Mouse (Mus musculus): ENCODE measurements around the gene Mfsd4b3. TPM values are rescaled to one million over a fixed set of nuclear protein-coding genes. Genes with fewer than 3 reads are reported as not detected.

Gene Mfsd4b3
- total and polyA plus RNA-seq, 2 experiments from 2014 or later: 1.1 to 1.5 TPM

- no peak overlapping the region for H3K27ac ChIP-seq (ENCODE audit: low read depth)
- no peaks in the 10 kb centered on the region for H3K36me3 ChIP-seq (replicated peaks; ENCODE audit: control insufficient read depth, insufficient read depth, low read length)
- no peaks in the 10 kb centered on the region for H3K9me3 ChIP-seq (replicated peaks; ENCODE audit: control insufficient read depth, low read length)
- no peak for ATAC-seq (ENCODE audit: insufficient read depth, low read depth)
- no peaks in the 10 kb centered on the region for H3K27me3 ChIP-seq (ENCODE audit: control insufficient read depth, insufficient read depth, low read length)
- no peak overlapping the region for H3K4me2 ChIP-seq (ENCODE audit: low read depth, low read length)
- TF ChIP-seq EP300 (IDR thresholded peaks at IDR 0.05; ENCODE audit: low read depth) (no peak), CTCF (IDR thresholded peaks at IDR 0.05; ENCODE audit: low read depth) (no peak)
- no peak overlapping the region for H3K9ac ChIP-seq (replicated peaks; ENCODE audit: low read depth, low read length)
- 86% methylated on average over 2 of the region's 2 CpGs for WGBS
- H3K4me1 ChIP-seq (ENCODE audit: control insufficient read depth, insufficient read depth): no peaks in the 10 kb centered on the region
- no peak overlapping the region for H3K4me3 ChIP-seq (ENCODE audit: low read depth, low read length)
- DNase-seq (ENCODE audit: low spot score): no peak
Measured at GRCm38 (mm10) chr10:40000746-40001145, 40.8 kb upstream of the Mfsd4b3 start.

- no peak overlapping the region for H3K4me2 ChIP-seq (ENCODE audit: low read depth, low read length)
- no peak for DNase-seq (ENCODE audit: low spot score)
- TF ChIP-seq EP300 (IDR thresholded peaks at IDR 0.05; ENCODE audit: low read depth): no peak
- TF ChIP-seq CTCF (IDR thresholded peaks at IDR 0.05; ENCODE audit: low read depth): no peak
- no peaks in the 10 kb centered on the region for H3K36me3 ChIP-seq (replicated peaks; ENCODE audit: control insufficient read depth, insufficient read depth, low read length)
- no peak overlapping the region for H3K9ac ChIP-seq (replicated peaks; ENCODE audit: low read depth, low read length)
- no peak overlapping the region for H3K4me3 ChIP-seq (ENCODE audit: low read depth, low read length)
- H3K9me3 ChIP-seq (replicated peaks; ENCODE audit: control insufficient read depth, low read length): no peaks in the 10 kb centered on the region
- WGBS: 25% methylated on average over 4 of the region's 4 CpGs
- no peak for ATAC-seq (ENCODE audit: insufficient read depth, low read depth)
- H3K4me1 ChIP-seq (ENCODE audit: control insufficient read depth, insufficient read depth): no peaks in the 10 kb centered on the region
- H3K27me3 ChIP-seq (ENCODE audit: control insufficient read depth, insufficient read depth, low read length): no peaks in the 10 kb centered on the region
- H3K27ac ChIP-seq (ENCODE audit: low read depth): no peak overlapping the region
Measured at GRCm38 (mm10) chr10:39991155-39991554, 31.2 kb upstream of the Mfsd4b3 start.

- DNase-seq (ENCODE audit: low spot score) (no peak), ATAC-seq (ENCODE audit: insufficient read depth, low read depth) (no peak)
- TF ChIP-seq EP300 (IDR thresholded peaks at IDR 0.05; ENCODE audit: low read depth): no peak
- TF ChIP-seq CTCF (IDR thresholded peaks at IDR 0.05; ENCODE audit: low read depth): no peak
- Histone ChIP-seq H3K4me1 (ENCODE audit: control insufficient read depth, insufficient read depth) (no peaks in the 10 kb centered on the region), H3K9me3 (replicated peaks; ENCODE audit: control insufficient read depth, low read length) (no peaks in the 10 kb centered on the region), H3K36me3 (replicated peaks; ENCODE audit: control insufficient read depth, insufficient read depth, low read length) (no peaks in the 10 kb centered on the region), H3K27ac (ENCODE audit: low read depth) (no peak within 1 kb of the TSS), H3K27me3 (ENCODE audit: control insufficient read depth, insufficient read depth, low read length) (no peaks in the 10 kb centered on the region), H3K4me3 (ENCODE audit: low read depth, low read length) (no peak within 1 kb of the TSS), H3K9ac (replicated peaks; ENCODE audit: low read depth, low read length) (no peak within 1 kb of the TSS), H3K4me2 (ENCODE audit: low read depth, low read length) (no peak within 1 kb of the TSS)
- 81% methylated on average over 12 of the region's 12 CpGs for WGBS
Measured at GRCm38 (mm10) chr10:39986466-39986865, 26.5 kb upstream of the Mfsd4b3 start, which contains the start of gene Mfsd4b5. TSS of gene Mfsd4b5 (minus strand) at chr10:39986646.

GRCm38 (mm10) chr10:39982604-39983003 lies 22.7 kb upstream of the Mfsd4b3 start:
- Histone ChIP-seq H3K36me3 (replicated peaks; ENCODE audit: control insufficient read depth, insufficient read depth, low read length) (no peaks in the 10 kb centered on the region), H3K9me3 (replicated peaks; ENCODE audit: control insufficient read depth, low read length) (peaks cover 6% of the 10 kb centered on the region; the same call in 1 of the 2 replicates), H3K4me2 (ENCODE audit: low read depth, low read length) (no peak overlapping the region), H3K27me3 (ENCODE audit: control insufficient read depth, insufficient read depth, low read length) (no peaks in the 10 kb centered on the region), H3K4me1 (ENCODE audit: control insufficient read depth, insufficient read depth) (no peaks in the 10 kb centered on the region), H3K27ac (ENCODE audit: low read depth) (no peak overlapping the region), H3K9ac (replicated peaks; ENCODE audit: low read depth, low read length) (no peak overlapping the region), H3K4me3 (ENCODE audit: low read depth, low read length) (no peak overlapping the region)
- TF ChIP-seq CTCF (IDR thresholded peaks at IDR 0.05; ENCODE audit: low read depth) (no peak), EP300 (IDR thresholded peaks at IDR 0.05; ENCODE audit: low read depth) (no peak)
- DNase-seq (ENCODE audit: low spot score) (no peak), ATAC-seq (ENCODE audit: insufficient read depth, low read depth) (no peak)
- WGBS: 74% methylated on average over 5 of the region's 5 CpGs

- Histone ChIP-seq H3K27me3 (ENCODE audit: control insufficient read depth, insufficient read depth, low read length) (no peaks in the 10 kb centered on the region), H3K9me3 (replicated peaks; ENCODE audit: control insufficient read depth, low read length) (peaks cover 7% of the 10 kb centered on the region; the same call in 1 of the 2 replicates), H3K4me1 (ENCODE audit: control insufficient read depth, insufficient read depth) (no peaks in the 10 kb centered on the region), H3K36me3 (replicated peaks; ENCODE audit: control insufficient read depth, insufficient read depth, low read length) (no peaks in the 10 kb centered on the region), H3K4me3 (ENCODE audit: low read depth, low read length) (no peak overlapping the region), H3K4me2 (ENCODE audit: low read depth, low read length) (no peak overlapping the region), H3K9ac (replicated peaks; ENCODE audit: low read depth, low read length) (no peak overlapping the region), H3K27ac (ENCODE audit: low read depth) (no peak overlapping the region)
- ATAC-seq (ENCODE audit: insufficient read depth, low read depth): no peak
- DNase-seq (ENCODE audit: low spot score): no peak
- TF ChIP-seq EP300 (IDR thresholded peaks at IDR 0.05; ENCODE audit: low read depth): no peak
- no peak for TF ChIP-seq CTCF (IDR thresholded peaks at IDR 0.05; ENCODE audit: low read depth)
- 78% methylated on average over 1 of the region's 1 CpGs for WGBS
Measured at GRCm38 (mm10) chr10:39978231-39978630, 18.3 kb upstream of the Mfsd4b3 start.

- DNase-seq (ENCODE audit: low spot score) (no peak), ATAC-seq (ENCODE audit: insufficient read depth, low read depth) (no peak)
- no peaks in the 10 kb centered on the region for H3K36me3 ChIP-seq (replicated peaks; ENCODE audit: control insufficient read depth, insufficient read depth, low read length)
- peaks cover 7% of the 10 kb centered on the region; the same call in 1 of the 2 replicates for H3K9me3 ChIP-seq (replicated peaks; ENCODE audit: control insufficient read depth, low read length)
- no peak overlapping the region for H3K4me3 ChIP-seq (ENCODE audit: low read depth, low read length)
- no peak overlapping the region for H3K9ac ChIP-seq (replicated peaks; ENCODE audit: low read depth, low read length)
- WGBS: 87% methylated on average over 4 of the region's 4 CpGs
- H3K27me3 ChIP-seq (ENCODE audit: control insufficient read depth, insufficient read depth, low read length): no peaks in the 10 kb centered on the region
- H3K4me1 ChIP-seq (ENCODE audit: control insufficient read depth, insufficient read depth): no peaks in the 10 kb centered on the region
- no peak overlapping the region for H3K4me2 ChIP-seq (ENCODE audit: low read depth, low read length)
- TF ChIP-seq CTCF (IDR thresholded peaks at IDR 0.05; ENCODE audit: low read depth): no peak
- no peak for TF ChIP-seq EP300 (IDR thresholded peaks at IDR 0.05; ENCODE audit: low read depth)
- no peak overlapping the region for H3K27ac ChIP-seq (ENCODE audit: low read depth)
Measured at GRCm38 (mm10) chr10:39977346-39977745, 17.4 kb upstream of the Mfsd4b3 start.

Measured in heart, postnatal 0 days (tissue).